Mouse (Mus musculus): ENCODE results near the gene Pawr. TPM values are rescaled to one million over a fixed set of nuclear protein-coding genes. Genes with fewer than 3 reads are reported as not detected.

Gene Pawr
- total RNA-seq, 2 experiments from 2014 or later, result 3.4 to 3.8 TPM

Small RNAs within 50 kb of the gene (microRNA-seq; reads per million reads assigned to microRNA genes)
- gene Gm25591, result 0 reads per million in 2 experiments

Other genes starting within 250 kb of the Pawr start
- 100 to 1,000 TPM in 1 of 2 experiments, 10 to 100 TPM in 1; 98.5 to 102 TPM for gene Ppp1r12a, start 169.9 kb upstream of the Pawr start, total RNA-seq (2021)